Mouse (Mus musculus) liver, embryonic 11.5 days (tissue): ENCODE data around the gene Nkx2-5. TPM values are rescaled to one million over a fixed set of nuclear protein-coding genes. Genes with fewer than 3 reads are reported as not detected.

Experiments
- ATAC-seq: fragments of 200-750 bp; cut with Nextera tagmentation; replicated peaks from 2 replicates; pipeline ENCODE4 v1.8.0; 2017; ENCODE audit warnings: moderate number of reproducible peaks, mild to moderate bottlenecking, moderate TSS enrichment, moderate library complexity; ENCODE audit not compliant: low FRiP score
- DNase-seq: peaks from one replicate; pipeline ENCODE4 v3.0.0-alpha.2; 2017; ENCODE audit warnings: low spot score
- H3K27ac ChIP-seq: fragments of 300-500 bp; sonication (generic); 2 replicates; pipeline ENCODE4 v1.5.1; 2014; ENCODE audit warnings: mild to moderate bottlenecking, low read depth, low read length, control low read depth
- H3K27me3 ChIP-seq: fragments of 300-500 bp; sonication (generic); replicated peaks from 2 replicates; pipeline ENCODE4 v1.6.1; 2014; ENCODE audit warnings: low read length, mixed read lengths; ENCODE audit not compliant: control insufficient read depth, insufficient read depth
- H3K36me3 ChIP-seq: fragments of 300-500 bp; sonication (generic); 2 replicates; pipeline ENCODE4 v1.6.1; 2014; ENCODE audit warnings: mild to moderate bottlenecking, low read length, moderate library complexity, mixed read lengths; ENCODE audit not compliant: control insufficient read depth, insufficient read depth
- H3K4me1 ChIP-seq: fragments of 300-500 bp; sonication (generic); replicated peaks from 2 replicates; pipeline ENCODE4 v1.6.1; 2014; ENCODE audit warnings: low read length, mixed read lengths; ENCODE audit not compliant: control insufficient read depth, insufficient read depth
- H3K4me2 ChIP-seq: fragments of 300-500 bp; sonication (generic); 2 replicates; pipeline ENCODE4 v1.6.1; 2014; ENCODE audit warnings: mild to moderate bottlenecking, control low read depth, moderate library complexity
- H3K4me3 ChIP-seq: fragments of 300-500 bp; sonication (generic); 2 replicates; pipeline ENCODE4 v1.5.1; 2014; ENCODE audit warnings: low read depth, low read length, control low read depth
- H3K9ac ChIP-seq: fragments of 300-500 bp; sonication (generic); 2 replicates; pipeline ENCODE4 v1.6.1; 2014; ENCODE audit warnings: low read depth, low read length, control low read depth
- H3K9me3 ChIP-seq: fragments of 300-500 bp; sonication (generic); 2 replicates; pipeline ENCODE4 v1.6.1; 2016; ENCODE audit warnings: low read length, inconsistent platforms, mixed read lengths; ENCODE audit not compliant: control insufficient read depth
- WGBS: fragments of 180-500 bp; shearing (Covaris S2); extraction: QIAGEN DNeasy Blood & Tissue Kit; methylation state at CpG from one replicate; pipeline ENCODE4 v1.1.7; 2014; 5-methylcytosine and 5-hydroxymethylcytosine counted together
- polyA plus RNA-seq: library from polyadenylated mRNA; unstranded; fragments of >200 nt; fragmentation: Nextera tagmentation; extraction: Ambion mirVana; gene quantifications from 2 replicates; pipeline ENCODE4 v1.2.1, GENCODE M21; 2014

Gene Nkx2-5
- polyA plus RNA-seq, 1 experiment from 2014 or later, result 2.1 TPM

GRCm38 (mm10) chr17:26816810-26817209 is 28.0 kb downstream of the Nkx2-5 start:
- Histone ChIP-seq H3K4me2 (no peak overlapping the region), H3K27ac (no peak overlapping the region), H3K27me3 (no peaks in the 10 kb centered on the region; the same call in 1 of the 2 replicates), H3K9me3 (no peaks in the 10 kb centered on the region), H3K4me3 (no peak overlapping the region), H3K9ac (no peak overlapping the region), H3K4me1 (no peaks in the 10 kb centered on the region), H3K36me3 (no peaks in the 10 kb centered on the region)
- DNase-seq, result no peak
- 61% methylated on average over 6 of the region's 6 CpGs for WGBS
- ATAC-seq, result no peak

DNA sequence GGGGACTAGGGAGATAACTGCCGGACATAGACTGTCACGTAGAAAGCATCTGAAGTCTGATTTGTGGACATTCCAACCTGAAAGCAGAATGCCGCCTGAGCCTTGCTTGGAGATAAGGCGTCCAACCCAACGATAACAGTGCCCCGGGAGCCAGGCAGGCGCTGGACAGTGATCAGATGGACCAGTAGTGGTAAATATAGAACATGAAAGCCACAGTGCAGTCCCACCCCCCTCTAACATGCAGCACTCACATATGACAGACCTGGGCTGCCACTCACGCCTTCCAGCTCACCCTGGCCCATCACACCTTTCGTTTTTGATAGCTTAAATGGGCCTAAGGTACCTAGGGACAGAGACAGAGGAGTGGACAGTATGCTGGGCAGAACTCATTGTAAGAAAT is 31.3 kb downstream of the Nkx2-5 start:
- Histone ChIP-seq H3K27ac (no peak overlapping the region), H3K9ac (no peak overlapping the region), H3K9me3 (no peaks in the 10 kb centered on the region), H3K36me3 (no peaks in the 10 kb centered on the region), H3K4me1 (no peaks in the 10 kb centered on the region), H3K4me3 (no peak overlapping the region), H3K4me2 (no peak overlapping the region), H3K27me3 (peaks cover 2% of the 10 kb centered on the region; the same call in 1 of the 2 replicates)
- 61% methylated on average over 9 of the region's 9 CpGs for WGBS
- DNase-seq, result no peak
- ATAC-seq, result no peak

- peaks cover 2% of the 10 kb centered on the region; the same call in 1 of the 2 replicates for H3K27me3 ChIP-seq
- WGBS, result 70% methylated on average over 2 of the region's 2 CpGs
- no peaks in the 10 kb centered on the region for H3K36me3 ChIP-seq
- no peak overlapping the region for H3K4me2 ChIP-seq
- no peak overlapping the region for H3K27ac ChIP-seq
- H3K9me3 ChIP-seq, result no peaks in the 10 kb centered on the region
- no peak overlapping the region for H3K4me3 ChIP-seq
- H3K9ac ChIP-seq, result no peak overlapping the region
- no peak for DNase-seq
- no peaks in the 10 kb centered on the region for H3K4me1 ChIP-seq
- ATAC-seq, result no peak
Measured at GRCm38 (mm10) chr17:26812607-26813006, 32.2 kb downstream of the Nkx2-5 start.

GRCm38 (mm10) chr17:26802886-26803285 is 41.9 kb downstream of the Nkx2-5 start:
- DNase-seq (no peak), ATAC-seq (no peak)
- H3K27ac ChIP-seq, result no peak overlapping the region
- H3K9me3 ChIP-seq, result no peaks in the 10 kb centered on the region
- H3K9ac ChIP-seq, result no peak overlapping the region
- H3K27me3 ChIP-seq, result no peaks in the 10 kb centered on the region
- 78% methylated on average over 3 of the region's 3 CpGs for WGBS
- no peaks in the 10 kb centered on the region for H3K4me1 ChIP-seq
- no peaks in the 10 kb centered on the region for H3K36me3 ChIP-seq
- H3K4me3 ChIP-seq, result no peak overlapping the region
- no peak overlapping the region for H3K4me2 ChIP-seq

DNA sequence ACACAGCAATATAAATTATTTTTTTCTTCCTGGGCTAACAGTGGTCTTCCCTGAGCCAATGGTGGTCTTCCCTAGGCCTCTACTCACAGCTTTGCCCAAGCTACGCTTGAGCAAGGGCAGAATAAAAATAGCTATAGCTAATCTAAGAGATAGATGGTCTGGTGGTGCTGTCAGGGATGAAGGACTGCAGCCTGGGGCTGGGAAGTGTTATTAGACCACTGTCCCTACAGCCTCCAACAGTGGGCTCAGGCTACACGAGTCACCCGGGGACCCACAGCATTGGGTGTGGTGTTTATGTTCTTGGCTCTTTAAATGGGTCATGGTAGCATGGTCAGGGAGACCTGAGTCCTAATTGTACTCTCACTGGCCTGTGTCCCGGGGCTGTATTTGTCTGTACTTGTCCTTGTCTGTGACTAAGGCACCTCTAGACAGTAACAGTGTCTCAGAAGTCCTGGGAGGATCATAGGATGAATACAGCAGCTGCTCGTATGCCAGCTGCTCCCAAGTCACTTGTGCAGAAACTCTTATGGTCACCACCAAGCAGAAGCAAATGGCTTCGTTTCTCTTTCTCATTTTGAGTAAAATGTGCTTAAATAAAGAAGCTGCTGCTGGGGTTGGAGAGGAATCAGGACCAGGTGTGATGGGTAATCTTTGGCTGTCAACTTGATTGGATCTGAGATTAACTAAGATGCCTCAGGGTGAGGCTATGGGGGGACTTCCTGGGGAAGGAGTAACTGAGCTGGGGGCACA is 47.3 kb downstream of the Nkx2-5 start:
- Histone ChIP-seq H3K27me3 (no peaks in the 10 kb centered on the region), H3K36me3 (peaks cover 2% of the 10 kb centered on the region; the same call in 1 of the 2 replicates), H3K4me2 (no peak overlapping the region), H3K9ac (no peak overlapping the region), H3K9me3 (no peaks in the 10 kb centered on the region), H3K27ac (no peak overlapping the region), H3K4me1 (no peaks in the 10 kb centered on the region), H3K4me3 (no peak overlapping the region)
- 64% methylated on average over 6 of the region's 6 CpGs for WGBS
- DNase-seq (no peak), ATAC-seq (no peak)

DNA sequence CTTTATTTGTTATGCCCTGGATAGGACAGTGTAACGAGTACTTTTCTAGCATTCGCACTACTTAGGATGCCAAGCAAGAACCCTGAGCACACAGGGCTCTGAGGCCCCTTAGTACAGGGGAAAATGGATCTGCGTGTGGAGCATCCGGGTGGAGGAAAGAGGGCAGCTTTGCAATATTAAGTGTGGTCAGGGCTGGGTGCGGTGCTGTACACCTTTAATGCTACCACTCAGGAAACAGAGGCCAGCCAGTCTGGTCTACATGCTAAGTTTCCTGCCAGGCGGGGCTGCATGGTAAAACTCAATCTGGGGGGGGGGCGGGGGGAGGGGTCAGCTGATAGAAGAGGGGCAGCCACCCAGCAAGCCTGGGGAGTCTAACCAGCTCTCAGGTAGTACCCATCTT is 49.4 kb downstream of the Nkx2-5 start:
- no peak overlapping the region for H3K4me2 ChIP-seq
- no peak overlapping the region for H3K27ac ChIP-seq
- ATAC-seq (no peak), DNase-seq (no peak)
- peaks cover 13% of the 10 kb centered on the region; the same call in 1 of the 2 replicates for H3K36me3 ChIP-seq
- WGBS, result 72% methylated on average over 7 of the region's 7 CpGs
- H3K9ac ChIP-seq, result no peak overlapping the region
- H3K27me3 ChIP-seq, result no peaks in the 10 kb centered on the region
- no peaks in the 10 kb centered on the region for H3K4me1 ChIP-seq
- no peak overlapping the region for H3K4me3 ChIP-seq
- no peaks in the 10 kb centered on the region for H3K9me3 ChIP-seq

- no peak overlapping the region for H3K4me2 ChIP-seq
- no peaks in the 10 kb centered on the region for H3K4me1 ChIP-seq
- WGBS, result 16% methylated on average over 3 of the region's 3 CpGs
- H3K27ac ChIP-seq, result no peak overlapping the region
- peaks cover 17% of the 10 kb centered on the region for H3K36me3 ChIP-seq
- no peaks in the 10 kb centered on the region for H3K9me3 ChIP-seq
- peak; percentile 55 for DNase-seq
- H3K27me3 ChIP-seq, result no peaks in the 10 kb centered on the region
- H3K4me3 ChIP-seq, result no peak overlapping the region
- ATAC-seq, result no peak
- H3K9ac ChIP-seq, result no peak overlapping the region
Measured at GRCm38 (mm10) chr17:26794744-26795143, 50.1 kb downstream of the Nkx2-5 start.

GRCm38 (mm10) chr17:26793068-26793765 is 51.6 kb downstream of the Nkx2-5 start:
- ATAC-seq (no peak), DNase-seq (no peak)
- Histone ChIP-seq H3K4me2 (no peak overlapping the region), H3K36me3 (peaks cover 26% of the 10 kb centered on the region), H3K9me3 (no peaks in the 10 kb centered on the region), H3K27me3 (no peaks in the 10 kb centered on the region), H3K4me3 (no peak overlapping the region), H3K4me1 (no peaks in the 10 kb centered on the region), H3K9ac (no peak overlapping the region), H3K27ac (no peak overlapping the region)
- 71% methylated on average over 5 of the region's 5 CpGs for WGBS

DNA sequence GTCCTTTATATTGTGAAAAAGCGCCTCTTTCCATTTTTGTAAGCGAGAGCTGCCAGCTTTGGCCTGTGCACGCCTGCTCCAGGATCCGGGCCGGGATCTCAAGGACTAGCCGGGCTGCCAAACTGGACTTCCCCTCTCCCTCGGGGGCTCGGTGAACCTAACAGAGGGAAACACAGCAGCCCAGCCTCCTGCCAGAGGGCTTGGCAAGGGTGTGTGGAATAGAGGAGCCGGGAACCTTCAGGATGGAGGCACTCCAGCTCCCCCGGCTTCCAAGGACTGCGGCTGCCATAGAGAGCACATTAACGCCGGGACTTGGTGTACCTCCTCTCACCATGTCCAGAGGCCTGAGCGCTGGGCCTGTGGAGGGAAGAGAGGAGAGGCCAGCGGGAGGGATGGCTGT is 52.7 kb downstream of the Nkx2-5 start:
- Histone ChIP-seq H3K4me2 (no peak overlapping the region), H3K27ac (no peak overlapping the region), H3K9me3 (no peaks in the 10 kb centered on the region), H3K4me3 (no peak overlapping the region), H3K27me3 (no peaks in the 10 kb centered on the region), H3K9ac (no peak overlapping the region), H3K4me1 (no peaks in the 10 kb centered on the region), H3K36me3 (peaks cover 29% of the 10 kb centered on the region)
- DNase-seq (no peak), ATAC-seq (no peak)
- WGBS, result 92% methylated on average over 15 of the region's 15 CpGs
